Mouse (Mus musculus) bone marrow, adult 2 months (tissue): Measurements from ENCODE around the gene Gm12800. TPM values are rescaled to one million over a fixed set of nuclear protein-coding genes. Genes with fewer than 3 reads are reported as not detected.
"Not testable (repeated sequence)": the region's sequence is repeated elsewhere in the genome, so short reads cannot be mapped to it uniquely, and the experiment has no call there.

Experiments
- H3K27ac ChIP-seq: fragments of 200-500 bp; 2 replicates; pipeline ENCODE4 v1.5.1; 2012; ENCODE audit warnings: low read depth, mild to moderate bottlenecking, control low read depth, inconsistent platforms, low read length; ENCODE audit not compliant: control insufficient read depth, poor library complexity, insufficient read depth
- H3K4me1 ChIP-seq: fragments of 200-500 bp; 2 replicates; pipeline ENCODE4 v1.6.1; 2011; ENCODE audit warnings: low read length; ENCODE audit not compliant: control insufficient read depth, insufficient read depth
- H3K4me3 ChIP-seq: fragments of 200-500 bp; replicated peaks from 2 replicates; pipeline ENCODE3; 2011; ENCODE audit warnings: mild to moderate bottlenecking, low read depth, low read length, control low read depth; ENCODE audit not compliant: control insufficient read depth
- CTCF ChIP-seq: fragments of 200-500 bp; IDR thresholded peaks from 2 replicates; pipeline ENCODE4 v1.5.1; 2011; ENCODE audit warnings: low read length, control low read depth; ENCODE audit not compliant: control insufficient read depth, insufficient read depth
- POLR2A ChIP-seq: fragments of 200-500 bp; IDR thresholded peaks from 2 replicates; pipeline ENCODE4 v1.6.1; 2011; ENCODE audit warnings: low read depth, mild to moderate bottlenecking, control low read depth, low read length, borderline replicate concordance; ENCODE audit not compliant: control insufficient read depth
- whole genome bisulfite sequencing: fragments of 180-500 bp; shearing (Covaris S2); methylation state at CpG from one replicate; pipeline ENCODE4 v1.1.7; 2018; 5-methylcytosine and 5-hydroxymethylcytosine counted together
- polyA plus RNA-seq: library from polyadenylated mRNA; stranded (reverse); fragments of >200 nt; gene quantifications from 2 replicates; pipeline ENCODE4 v1.2.4, GENCODE M21; 2011; ENCODE audit warnings: low replicate concordance; ENCODE audit not compliant: missing spikeins, insufficient read depth, insufficient read length

Gm12800 gene
- not detected in 2 replicates for polyA plus RNA-seq

GRCm38 (mm10) chr4:101908821-101909220 lies at the start of gene Gm12800:
Gene Gm12800, plus strand, starts transcription at chr4:101909121.
- H3K4me1 ChIP-seq, H3K27ac ChIP-seq, H3K4me3 ChIP-seq: not testable (repeated sequence)
- WGBS, result 70% methylated on average over 2 of the region's 2 CpGs

- no peak overlapping the region for H3K27ac ChIP-seq
- TF ChIP-seq POLR2A (no peak), CTCF (no peak)
- H3K4me3 ChIP-seq, result no peak overlapping the region
- WGBS, result 50% methylated on average over 6 of the region's 6 CpGs
- no peaks in the 10 kb centered on the region for H3K4me1 ChIP-seq
Observed at GRCm38 (mm10) chr4:101860873-101861272, 48.0 kb upstream of the Gm12800 start.

GRCm38 (mm10) chr4:101862289-101862688 lies 46.6 kb upstream of the Gm12800 start:
- Histone ChIP-seq H3K4me1 (no peaks in the 10 kb centered on the region), H3K27ac (no peak overlapping the region), H3K4me3 (no peak overlapping the region)
- 77% methylated on average over 6 of the region's 6 CpGs for WGBS
- TF ChIP-seq CTCF (no peak), POLR2A (no peak)

GRCm38 (mm10) chr4:101872031-101872430 lies 36.9 kb upstream of the Gm12800 start:
- not testable (repeated sequence) for H3K4me3 ChIP-seq, H3K27ac ChIP-seq, H3K4me1 ChIP-seq
- WGBS, result 62% methylated on average over 2 of the region's 2 CpGs

- H3K4me3 ChIP-seq, H3K4me1 ChIP-seq, H3K27ac ChIP-seq: not testable (repeated sequence)
- WGBS, result 92% methylated on average over 15 of the region's 15 CpGs
Observed at GRCm38 (mm10) chr4:101875687-101876086, 33.2 kb upstream of the Gm12800 start.

- Histone ChIP-seq H3K27ac (no peak overlapping the region), H3K4me1 (no peaks in the 10 kb centered on the region), H3K4me3 (no peak overlapping the region)
- TF ChIP-seq CTCF, result no peak
- no peak for TF ChIP-seq POLR2A
- WGBS, result 34% methylated on average over 3 of the region's 3 CpGs
Observed at GRCm38 (mm10) chr4:101883641-101884040, 25.3 kb upstream of the Gm12800 start.

- Histone ChIP-seq H3K27ac (no peak overlapping the region), H3K4me1 (no peaks in the 10 kb centered on the region), H3K4me3 (no peak overlapping the region)
- TF ChIP-seq POLR2A (no peak), CTCF (no peak)
Observed at GRCm38 (mm10) chr4:101889377-101889776, 19.5 kb upstream of the Gm12800 start.

- no peak within 1 kb of the TSS for H3K4me3 ChIP-seq
- TF ChIP-seq POLR2A, result no peak
- no peak for TF ChIP-seq CTCF
- H3K27ac ChIP-seq, result no peak within 1 kb of the TSS
- 71% methylated on average over 7 of the region's 7 CpGs for WGBS
- H3K4me1 ChIP-seq, result no peaks in the 10 kb centered on the region
Observed at GRCm38 (mm10) chr4:101893656-101894420, 15.1 kb upstream of the Gm12800 start, which contains the start of gene C130073F10Rik. Gene C130073F10Rik, minus strand, starts transcription at chr4:101893789.

- H3K4me3 ChIP-seq, H3K27ac ChIP-seq, H3K4me1 ChIP-seq: not testable (repeated sequence)
- WGBS, result 61% methylated on average over 2 of the region's 2 CpGs
Observed at GRCm38 (mm10) chr4:101940107-101940506, 31.2 kb downstream of the Gm12800 start, which contains the start of gene Gm12794. Gene Gm12794, plus strand, starts transcription at chr4:101940407.

Other genes with a start within 250 kb of the Gm12800 start
- gene Lepr, start 191.7 kb upstream of the Gm12800 start, polyA plus RNA-seq, result 5.8 and 8.3 TPM in 2 replicates
- gene B020004J07Rik, start 65.1 kb upstream of the Gm12800 start, polyA plus RNA-seq, result not detected in 2 replicates
- gene C130073F10Rik, start 15.3 kb upstream of the Gm12800 start, polyA plus RNA-seq, result not detected in 2 replicates
- not detected in 2 replicates for gene Gm12794, start 31.3 kb downstream of the Gm12800 start, polyA plus RNA-seq
- not detected in 2 replicates for gene Gm12790, start 71.9 kb downstream of the Gm12800 start, polyA plus RNA-seq
- not detected in 2 replicates for gene Gm12789, start 77.5 kb downstream of the Gm12800 start, polyA plus RNA-seq
- gene Pde4b, start 178.4 kb downstream of the Gm12800 start, polyA plus RNA-seq, result 3.2 and 3.9 TPM in 2 replicates